Comparison of ENCODE assay signal across 12 mouse cellular contexts in genomic region chr11:101188166-101188805, GRCm38 (mm10). TPM values are rescaled to one million over a fixed set of nuclear protein-coding genes. Genes with fewer than 3 reads are reported as not detected.
DNase-seq lines count a peak whose midpoint lies in the region; ATAC-seq lines count a peak whose summit lies in the region.
"Had no signal": no experiment of that assay in that cellular context is flagged by ENCODE, and none has a peak within 500 bp of the region (broad histone marks: within the 10 kb centered on the region; RNA-seq: fewer than 3 reads in every experiment).

No protein-coding gene starts in this region.

- WGBS in kidney, embryonic 15.5 days, result 78% methylated on average over 11 of the region's 11 CpGs

- no peaks in the 10 kb centered on the region for H3K9me3 ChIP-seq in kidney, embryonic 15.5 days (replicated peaks)
- H3K9me3 ChIP-seq: neural tube, embryonic 12.5 days had no signal

- 0 out of 2 replicates have a peak overlapping the region, but pooled peaks have one; percentile 9 for H3K4me2 ChIP-seq in kidney, embryonic 15.5 days

- peak; percentile 42 for DNase-seq in adrenal gland, adult 2 months
- no peak for DNase-seq in adrenal gland, adult 8-10 months
- no peak for DNase-seq in kidney, adult 9 months
- DNase-seq in ovary, postnatal 14 days (ENCODE audit: low spot score), result peak; percentile 36
- DNase-seq in ovary, postnatal 10 days (ENCODE audit: low spot score), result no peak
- no peak for DNase-seq in spleen, postnatal 36 days (ENCODE audit: low spot score in 2 of 2)
- DNase-seq: lung, adult 2 months had no signal

- peak overlapping the region; percentile 95 for H3K27ac ChIP-seq in kidney, embryonic 15.5 days

- no peak overlapping the region for H3K4me3 ChIP-seq in kidney, embryonic 15.5 days (replicated peaks)
- H3K4me3 ChIP-seq: neural tube, embryonic 12.5 days had no signal

- peaks cover 23% of the 10 kb centered on the region for H3K36me3 ChIP-seq in kidney, embryonic 15.5 days
- H3K36me3 ChIP-seq: neural tube, embryonic 12.5 days had no signal

- no peaks in the 10 kb centered on the region for H3K27me3 ChIP-seq in kidney, embryonic 15.5 days
- H3K27me3 ChIP-seq: neural tube, embryonic 12.5 days; Patski had no signal

- no peak overlapping the region for H3K9ac ChIP-seq in kidney, embryonic 15.5 days
- H3K9ac ChIP-seq: neural tube, embryonic 12.5 days had no signal

- no peak for ATAC-seq in kidney, embryonic 15.5 days (replicated peaks; ENCODE audit: low FRiP score)
- ATAC-seq in CD4-positive, CD25-positive, alpha-beta regulatory T cell, adult 4 months, result no peak
- ATAC-seq: Patski had no signal

- peaks cover 45% of the 10 kb centered on the region for H3K4me1 ChIP-seq in kidney, embryonic 15.5 days

RNA-seq across cellular contexts. Expression of gene Ccr10, which starts 13.0 kb away (rescaled TPM):
- under 1 TPM; 0.26 to 0.83 TPM for total RNA-seq in adrenal gland, adult 2 months (2021)
- 0.84 and 1.6 TPM in 2 replicates for polyA plus RNA-seq in adrenal gland, adult 2 months (2012; rRNA removed)
- under 1 TPM; 0.15 to 0.70 (median 0.36) TPM for total RNA-seq in adrenal gland, adult 8-10 months (2022)
- 0.78 and 0.82 TPM in 2 replicates for polyA plus RNA-seq in kidney, embryonic 15.5 days (2015; fragmentation: Nextera tagmentation; extraction: Ambion mirVana)
- polyA plus RNA-seq in CD4-positive, CD25-positive, alpha-beta regulatory T cell, adult 4 months (2017; shearing (Covaris generic)), result 1 to 10 TPM in 1 of 2 experiments, under 1 TPM in 1; 0.36 to 2.0 TPM
- polyA plus RNA-seq: heart, embryonic 14.5 days had no signal

RNA-seq across cellular contexts. Expression of gene Plekhh3, which starts 17.1 kb away (rescaled TPM):
- 10 to 100 TPM; 19.4 to 39.7 TPM for total RNA-seq in adrenal gland, adult 2 months (2021)
- polyA plus RNA-seq in adrenal gland, adult 2 months (2012; rRNA removed), result 112 and 122 TPM in 2 replicates
- total RNA-seq in adrenal gland, adult 8-10 months (2022), result 10 to 100 TPM; 26.9 to 44.3 (median 30.4) TPM
- 17.0 and 18.6 TPM in 2 replicates for polyA plus RNA-seq in kidney, embryonic 15.5 days (2015; fragmentation: Nextera tagmentation; extraction: Ambion mirVana)
- not detected for polyA plus RNA-seq in CD4-positive, CD25-positive, alpha-beta regulatory T cell, adult 4 months (2017; shearing (Covaris generic))

RNA-seq across cellular contexts. Expression of gene Cntnap1, which starts 18.0 kb away (rescaled TPM):
- total RNA-seq in adrenal gland, adult 2 months (2021), result 1 to 10 TPM; 6.8 TPM
- 9.3 and 9.4 TPM in 2 replicates for polyA plus RNA-seq in adrenal gland, adult 2 months (2012; rRNA removed)
- 1 to 10 TPM; 5.7 to 7.4 (median 6.4) TPM for total RNA-seq in adrenal gland, adult 8-10 months (2022)
- 1.9 and 2.0 TPM in 2 replicates for polyA plus RNA-seq in kidney, embryonic 15.5 days (2015; fragmentation: Nextera tagmentation; extraction: Ambion mirVana)
- polyA plus RNA-seq in CD4-positive, CD25-positive, alpha-beta regulatory T cell, adult 4 months (2017; shearing (Covaris generic)), result under 1 TPM in 1 of 2 experiments, not detected in 1; 0.17 TPM

RNA-seq across cellular contexts. Expression of gene Tubg2, which starts 32.6 kb away (rescaled TPM):
- 1 to 10 TPM; 6.2 to 7.5 TPM for total RNA-seq in adrenal gland, adult 2 months (2021)
- 5.5 and 6.0 TPM in 2 replicates for polyA plus RNA-seq in adrenal gland, adult 2 months (2012; rRNA removed)
- total RNA-seq in adrenal gland, adult 8-10 months (2022), result 10 to 100 TPM in 2 of 4 experiments, 1 to 10 TPM in 2; 6.1 to 11.1 (median 9.9) TPM
- 3.8 and 4.2 TPM in 2 replicates for polyA plus RNA-seq in kidney, embryonic 15.5 days (2015; fragmentation: Nextera tagmentation; extraction: Ambion mirVana)
- 1 to 10 TPM; 1.4 to 3.5 TPM for polyA plus RNA-seq in CD4-positive, CD25-positive, alpha-beta regulatory T cell, adult 4 months (2017; shearing (Covaris generic))

RNA-seq across cellular contexts. Expression of gene Ezh1, which starts 38.0 kb away (rescaled TPM):
- total RNA-seq in adrenal gland, adult 2 months (2021), result 10 to 100 TPM; 31.3 to 35.0 TPM
- polyA plus RNA-seq in adrenal gland, adult 2 months (2012; rRNA removed), result 17.1 and 20.1 TPM in 2 replicates
- 10 to 100 TPM; 39.9 to 59.3 (median 47.7) TPM for total RNA-seq in adrenal gland, adult 8-10 months (2022)
- polyA plus RNA-seq in kidney, embryonic 15.5 days (2015; fragmentation: Nextera tagmentation; extraction: Ambion mirVana), result 22.9 and 27.0 TPM in 2 replicates
- 10 to 100 TPM; 57.3 to 85.6 TPM for polyA plus RNA-seq in CD4-positive, CD25-positive, alpha-beta regulatory T cell, adult 4 months (2017; shearing (Covaris generic))

Comparison
In these comparisons a context has a peak if more than half of its experiments do, and no peak if none do; other contexts are left out.
1. DNase-seq: peak in adrenal gland, adult 2 months (single experiment) and ovary, postnatal 14 days (single experiment); none in adrenal gland, adult 8-10 months (single experiment), kidney, adult 9 months (single experiment), ovary, postnatal 10 days (single experiment) and spleen, postnatal 36 days (0 of 2).
2. RNA of gene Plekhh3, which starts 17.1 kb away (polyA plus RNA-seq): 112 to 122 TPM in adrenal gland, adult 2 months and 17.0 to 18.6 TPM in kidney, embryonic 15.5 days; not detected in CD4-positive, CD25-positive, alpha-beta regulatory T cell, adult 4 months; every median in the first group is over 10 times any median in the second.